Mouse (Mus musculus) neural tube, embryonic 12.5 days (tissue): ENCODE measurements around the gene Zbtb40. TPM values are rescaled to one million over a fixed set of nuclear protein-coding genes. Genes with fewer than 3 reads are reported as not detected.

Experiments
- ATAC-seq: fragments of 200-750 bp; cut with Nextera tagmentation; 2 replicates; pipeline ENCODE4 v1.8.0; 2017; ENCODE audit warnings: low read depth, mild to moderate bottlenecking, moderate TSS enrichment, moderate library complexity; ENCODE audit not compliant: low FRiP score
- H3K27ac ChIP-seq: fragments of 300-500 bp; sonication (generic); 2 replicates; pipeline ENCODE4 v1.5.1; 2016
- H3K27me3 ChIP-seq: fragments of 300-500 bp; sonication (generic); replicated peaks from 2 replicates; pipeline ENCODE4 v1.6.1; 2016; ENCODE audit warnings: mild to moderate bottlenecking
- H3K36me3 ChIP-seq: fragments of 300-500 bp; sonication (generic); 2 replicates; pipeline ENCODE4 v1.6.1; 2016; ENCODE audit warnings: mild to moderate bottlenecking
- H3K4me1 ChIP-seq: fragments of 300-500 bp; sonication (generic); 2 replicates; pipeline ENCODE4 v1.6.1; 2016
- H3K4me2 ChIP-seq: fragments of 300-500 bp; sonication (generic); replicated peaks from 2 replicates; pipeline ENCODE4 v1.6.1; 2016; ENCODE audit warnings: mild to moderate bottlenecking
- H3K4me3 ChIP-seq: fragments of 300-500 bp; sonication (generic); 2 replicates; pipeline ENCODE4 v1.5.1; 2016
- H3K9ac ChIP-seq: fragments of 300-500 bp; sonication (generic); 2 replicates; pipeline ENCODE4 v1.6.1; 2016; ENCODE audit warnings: mild to moderate bottlenecking
- H3K9me3 ChIP-seq: fragments of 300-500 bp; sonication (generic); 2 replicates; pipeline ENCODE4 v1.6.1; 2016; ENCODE audit warnings: mild to moderate bottlenecking
- WGBS: fragments of 180-500 bp; shearing (Covaris S2); methylation state at CpG from one replicate; pipeline ENCODE4 v1.1.7; 2016; 5-methylcytosine and 5-hydroxymethylcytosine counted together
- polyA plus RNA-seq: library from polyadenylated mRNA; unstranded; fragments of >200 nt; fragmentation: Nextera tagmentation; extraction: Ambion mirVana; gene quantifications from 2 replicates; pipeline ENCODE4 v1.2.1, GENCODE M21; 2016

Gene Zbtb40
- polyA plus RNA-seq, 1 experiment from 2014 or later: 6.3 TPM

GRCm38 (mm10) chr4:137031319-137031718, 17.3 kb downstream of the Zbtb40 start:
- H3K27ac ChIP-seq: no peak overlapping the region

GRCm38 (mm10) chr4:137029348-137029747, 19.3 kb downstream of the Zbtb40 start:
- 78% methylated on average over 8 of the region's 8 CpGs for WGBS
- Histone ChIP-seq H3K4me1 (peaks cover 9% of the 10 kb centered on the region; the same call in 1 of the 2 replicates), H3K9me3 (no peaks in the 10 kb centered on the region), H3K4me3 (no peak overlapping the region), H3K9ac (no peak overlapping the region), H3K27me3 (no peaks in the 10 kb centered on the region), H3K27ac (no peak overlapping the region), H3K36me3 (no peaks in the 10 kb centered on the region), H3K4me2 (no peak overlapping the region)
- ATAC-seq: no peak

More at GRCm38 (mm10) chr4:137031319-137031718, 17.3 kb downstream of the Zbtb40 start:
- 91% methylated on average over 7 of the region's 7 CpGs for WGBS
- Histone ChIP-seq H3K27me3 (no peaks in the 10 kb centered on the region), H3K9me3 (no peaks in the 10 kb centered on the region), H3K4me1 (peaks cover 4% of the 10 kb centered on the region; the same call in 1 of the 2 replicates), H3K9ac (no peak overlapping the region), H3K36me3 (no peaks in the 10 kb centered on the region), H3K4me3 (no peak overlapping the region), H3K4me2 (no peak overlapping the region)
- no peak for ATAC-seq

- H3K36me3 ChIP-seq: no peaks in the 10 kb centered on the region
- H3K9me3 ChIP-seq: no peaks in the 10 kb centered on the region
- no peak for ATAC-seq
- no peak overlapping the region for H3K27ac ChIP-seq
- H3K27me3 ChIP-seq: no peaks in the 10 kb centered on the region
- 0 out of 2 replicates have a peak, but pooled peaks cover 5% of the 10 kb centered on the region for H3K4me1 ChIP-seq
- H3K9ac ChIP-seq: no peak overlapping the region
- no peak overlapping the region for H3K4me2 ChIP-seq
- 70% methylated on average over 5 of the region's 5 CpGs for WGBS
- H3K4me3 ChIP-seq: no peak overlapping the region
Measured at GRCm38 (mm10) chr4:137027051-137027450, 21.6 kb downstream of the Zbtb40 start.

GRCm38 (mm10) chr4:137025570-137025969, 23.0 kb downstream of the Zbtb40 start:
- Histone ChIP-seq H3K9ac (no peak overlapping the region), H3K36me3 (no peaks in the 10 kb centered on the region)
- WGBS: 73% methylated on average over 6 of the region's 6 CpGs

GRCm38 (mm10) chr4:137025133-137025532, 23.5 kb downstream of the Zbtb40 start:
- 0 out of 2 replicates have a peak, but pooled peaks cover 5% of the 10 kb centered on the region for H3K4me1 ChIP-seq
- H3K9me3 ChIP-seq: no peaks in the 10 kb centered on the region
- H3K27me3 ChIP-seq: no peaks in the 10 kb centered on the region
- 93% methylated on average over 2 of the region's 2 CpGs for WGBS
- H3K4me3 ChIP-seq: no peak overlapping the region
- no peaks in the 10 kb centered on the region for H3K36me3 ChIP-seq
- no peak overlapping the region for H3K9ac ChIP-seq
- H3K27ac ChIP-seq: no peak overlapping the region
- ATAC-seq: no peak
- H3K4me2 ChIP-seq: no peak overlapping the region

More at GRCm38 (mm10) chr4:137025570-137025969, 23.0 kb downstream of the Zbtb40 start:
- Histone ChIP-seq H3K27ac (no peak overlapping the region), H3K27me3 (no peaks in the 10 kb centered on the region), H3K4me1 (0 out of 2 replicates have a peak, but pooled peaks cover 5% of the 10 kb centered on the region), H3K4me2 (no peak overlapping the region), H3K9me3 (no peaks in the 10 kb centered on the region), H3K4me3 (no peak overlapping the region)
- no peak for ATAC-seq

GRCm38 (mm10) chr4:137020065-137020464, 28.5 kb downstream of the Zbtb40 start:
- no peak overlapping the region for H3K27ac ChIP-seq
- no peak for ATAC-seq
- H3K36me3 ChIP-seq: no peaks in the 10 kb centered on the region
- H3K4me1 ChIP-seq: no peaks in the 10 kb centered on the region; the same call in 1 of the 2 replicates
- no peaks in the 10 kb centered on the region for H3K27me3 ChIP-seq
- WGBS: 70% methylated on average over 3 of the region's 3 CpGs
- no peaks in the 10 kb centered on the region for H3K9me3 ChIP-seq
- H3K4me2 ChIP-seq: no peak overlapping the region
- no peak overlapping the region for H3K4me3 ChIP-seq
- H3K9ac ChIP-seq: no peak overlapping the region

GRCm38 (mm10) chr4:137015934-137016333, 32.7 kb downstream of the Zbtb40 start:
- H3K27ac ChIP-seq: no peak overlapping the region; the same call in 1 of the 2 replicates
- H3K36me3 ChIP-seq: no peaks in the 10 kb centered on the region
- WGBS: 22% methylated on average over 8 of the region's 8 CpGs
- no peaks in the 10 kb centered on the region for H3K27me3 ChIP-seq
- no peak overlapping the region for H3K9ac ChIP-seq
- no peaks in the 10 kb centered on the region for H3K9me3 ChIP-seq
- no peak overlapping the region for H3K4me2 ChIP-seq
- H3K4me1 ChIP-seq: no peaks in the 10 kb centered on the region; the same call in none of the 2 replicates
- no peak for ATAC-seq
- H3K4me3 ChIP-seq: no peak overlapping the region

GRCm38 (mm10) chr4:137015476-137015856, 33.1 kb downstream of the Zbtb40 start:
- no peaks in the 10 kb centered on the region for H3K27me3 ChIP-seq
- H3K4me2 ChIP-seq: no peak overlapping the region
- ATAC-seq: no peak
- H3K4me1 ChIP-seq: no peaks in the 10 kb centered on the region; the same call in none of the 2 replicates
- 65% methylated on average over 6 of the region's 6 CpGs for WGBS
- H3K27ac ChIP-seq: no peak overlapping the region
- no peak overlapping the region for H3K4me3 ChIP-seq
- H3K9me3 ChIP-seq: no peaks in the 10 kb centered on the region
- no peaks in the 10 kb centered on the region for H3K36me3 ChIP-seq
- no peak overlapping the region for H3K9ac ChIP-seq

- H3K27ac ChIP-seq: no peak overlapping the region
- H3K27me3 ChIP-seq: no peaks in the 10 kb centered on the region
- H3K4me3 ChIP-seq: no peak overlapping the region
- no peaks in the 10 kb centered on the region for H3K9me3 ChIP-seq
- H3K9ac ChIP-seq: no peak overlapping the region
- WGBS: 91% methylated on average over 18 of the region's 18 CpGs
- H3K4me1 ChIP-seq: no peaks in the 10 kb centered on the region; the same call in none of the 2 replicates
- H3K36me3 ChIP-seq: no peaks in the 10 kb centered on the region
- no peak for ATAC-seq
- no peak overlapping the region for H3K4me2 ChIP-seq
Measured at GRCm38 (mm10) chr4:137014654-137015475, 33.7 kb downstream of the Zbtb40 start.

- Histone ChIP-seq H3K4me1 (no peaks in the 10 kb centered on the region; the same call in none of the 2 replicates), H3K4me3 (no peak overlapping the region), H3K27ac (no peak overlapping the region), H3K4me2 (no peak overlapping the region), H3K9me3 (no peaks in the 10 kb centered on the region), H3K27me3 (no peaks in the 10 kb centered on the region), H3K36me3 (no peaks in the 10 kb centered on the region), H3K9ac (no peak overlapping the region)
- 95% methylated on average over 8 of the region's 8 CpGs for WGBS
- ATAC-seq: no peak
Measured at GRCm38 (mm10) chr4:137014124-137014523, 34.5 kb downstream of the Zbtb40 start.

- Histone ChIP-seq H3K4me1 (peaks cover 7% of the 10 kb centered on the region; the same call in 1 of the 2 replicates), H3K27me3 (no peaks in the 10 kb centered on the region), H3K9ac (no peak overlapping the region), H3K4me3 (no peak overlapping the region), H3K4me2 (no peak overlapping the region), H3K36me3 (no peaks in the 10 kb centered on the region; the same call in 1 of the 2 replicates), H3K9me3 (no peaks in the 10 kb centered on the region), H3K27ac (no peak overlapping the region)
- WGBS: 85% methylated on average over 8 of the region's 8 CpGs
- no peak for ATAC-seq
Measured at GRCm38 (mm10) chr4:137006966-137007365, 41.6 kb downstream of the Zbtb40 start.

- H3K36me3 ChIP-seq: peaks cover 27% of the 10 kb centered on the region; the same call in 1 of the 2 replicates
- no peak overlapping the region for H3K4me3 ChIP-seq
- 94% methylated on average over 3 of the region's 3 CpGs for WGBS
- H3K9me3 ChIP-seq: no peaks in the 10 kb centered on the region
- ATAC-seq: no peak
- no peaks in the 10 kb centered on the region for H3K27me3 ChIP-seq
- no peak overlapping the region for H3K4me2 ChIP-seq
- H3K4me1 ChIP-seq: peaks cover 7% of the 10 kb centered on the region; the same call in 1 of the 2 replicates
- no peak overlapping the region for H3K27ac ChIP-seq
- H3K9ac ChIP-seq: no peak overlapping the region
Measured at GRCm38 (mm10) chr4:137001825-137002224, 46.8 kb downstream of the Zbtb40 start.
